Mouse (Mus musculus) CH12.LX (cell line): Measurements from ENCODE around the gene Cabp1. TPM values are rescaled to one million over a fixed set of nuclear protein-coding genes. Genes with fewer than 3 reads are reported as not detected.

Source experiments
- DNase-seq: peaks from one replicate; pipeline ENCODE4 v3.0.0-alpha.2; 2013; ENCODE audit errors: extremely low read depth
- H3K27ac ChIP-seq: 2 replicates; pipeline ENCODE4 v1.5.1; 2012; ENCODE audit warnings: low read depth, mild to moderate bottlenecking, control low read depth, moderate library complexity; ENCODE audit not compliant: insufficient read depth
- H3K27me3 ChIP-seq: replicated peaks from 2 replicates; pipeline ENCODE3; 2012; ENCODE audit warnings: inconsistent platforms
- H3K36me3 ChIP-seq, 2 experiments: replicated peaks in 1 of 2; 2 replicates each; pipeline versions ENCODE3 to v1.6.1; 2012; ENCODE audit warnings: inconsistent platforms in 1 of 2, low read length in 1 of 2, mild to moderate bottlenecking in 1 of 2, mixed read lengths in 1 of 2, moderate library complexity in 1 of 2; ENCODE audit not compliant: control insufficient read depth in 1 of 2, insufficient read depth in 1 of 2
- H3K4me1 ChIP-seq, 2 experiments: 2 replicates each; pipeline ENCODE4 v1.6.1; 2012; ENCODE audit warnings: inconsistent platforms in 1 of 2, moderate library complexity in 1 of 2; ENCODE audit not compliant: insufficient read depth in 2 of 2, control insufficient read depth in 1 of 2
- H3K4me2 ChIP-seq: 2 replicates; pipeline ENCODE4 v1.6.1; 2012; ENCODE audit warnings: low read depth, mild to moderate bottlenecking, control low read depth; ENCODE audit not compliant: poor library complexity, insufficient read depth, severe bottlenecking
- H3K4me3 ChIP-seq, 3 experiments: fragments of 150-350 bp in 1 of 3; sonication (generic) in 1 of 3; replicated peaks in 1 of 3; 2 replicates each; pipeline versions ENCODE3 to v1.5.1; 2011 to 2012; ENCODE audit warnings: low read depth in 2 of 3, low read length in 2 of 3, mild to moderate bottlenecking in 2 of 3, moderate library complexity in 2 of 3, control low read depth in 1 of 3, improper control_type of control experiment in 1 of 3, inconsistent platforms in 1 of 3, mixed read lengths in 1 of 3; ENCODE audit not compliant: poor library complexity in 1 of 3
- H3K79me2 ChIP-seq: replicated peaks from 2 replicates; pipeline ENCODE4 v1.6.1; 2012; ENCODE audit warnings: mild to moderate bottlenecking, moderate library complexity; ENCODE audit not compliant: control insufficient read depth, poor library complexity, insufficient read depth, severe bottlenecking; ENCODE audit errors: extremely low read depth
- H3K9ac ChIP-seq: 2 replicates; pipeline ENCODE4 v1.6.1; 2012; ENCODE audit warnings: low read depth, mild to moderate bottlenecking, control low read depth, moderate library complexity; ENCODE audit not compliant: insufficient read depth
- H3K9me3 ChIP-seq: replicated peaks from 2 replicates; pipeline ENCODE3; 2012; ENCODE audit warnings: low read length, inconsistent platforms, mixed read lengths
- CHD1 ChIP-seq: IDR thresholded peaks from 2 replicates; pipeline ENCODE4 v1.6.1; 2012; ENCODE audit warnings: low read depth, low read length, improper control_type of control experiment, inconsistent platforms
- CHD2 ChIP-seq: IDR thresholded peaks from 2 replicates; pipeline ENCODE4 v1.6.1; 2011; ENCODE audit warnings: low read length, improper control_type of control experiment
- GABPA ChIP-seq: IDR thresholded peaks from 2 replicates; pipeline ENCODE4 v1.6.1; 2012; ENCODE audit warnings: low read depth, low read length, improper control_type of control experiment, inconsistent platforms; ENCODE audit not compliant: insufficient replicate concordance
- HCFC1 ChIP-seq: IDR thresholded peaks from 2 replicates; pipeline ENCODE4 v1.6.1; 2012; ENCODE audit warnings: low read depth, mild to moderate bottlenecking, inconsistent platforms, low read length, improper control_type of control experiment
- JUN ChIP-seq: IDR thresholded peaks from 2 replicates; pipeline ENCODE4 v1.6.1; 2011; ENCODE audit warnings: low read depth, mild to moderate bottlenecking, low read length, improper control_type of control experiment, moderate library complexity; ENCODE audit not compliant: insufficient read depth
- JUND ChIP-seq: conservative IDR thresholded peaks from 2 replicates; pipeline ENCODE4 v1.6.1; 2011; ENCODE audit warnings: low read depth, low read length, improper control_type of control experiment
- KAT2A ChIP-seq: IDR thresholded peaks from 2 replicates; pipeline ENCODE4 v1.6.1; 2012; ENCODE audit warnings: low read length, improper control_type of control experiment, inconsistent platforms; ENCODE audit not compliant: insufficient replicate concordance
- MAZ ChIP-seq: IDR thresholded peaks from 2 replicates; pipeline ENCODE4 v1.6.1; 2012; ENCODE audit warnings: low read depth, mild to moderate bottlenecking, inconsistent platforms, low read length, improper control_type of control experiment, moderate library complexity
- MEF2A ChIP-seq: IDR thresholded peaks from 2 replicates; pipeline ENCODE4 v1.6.1; 2014; ENCODE audit warnings: low read depth, mild to moderate bottlenecking, inconsistent platforms, low read length, improper control_type of control experiment, borderline replicate concordance
- MYC ChIP-seq: IDR thresholded peaks from 2 replicates; pipeline ENCODE4 v1.6.1; 2011; ENCODE audit warnings: low read depth, mild to moderate bottlenecking, improper control_type of control experiment, low read length
- NELFE ChIP-seq: IDR thresholded peaks from 2 replicates; pipeline ENCODE4 v1.6.1; 2011; ENCODE audit warnings: low read depth, low read length, improper control_type of control experiment
- POLR2A ChIP-seq: IDR thresholded peaks from 2 replicates; pipeline ENCODE4 v1.6.1; 2011; ENCODE audit warnings: low read depth, mild to moderate bottlenecking, improper control_type of control experiment, low read length
- POLR2AphosphoS2 ChIP-seq: IDR thresholded peaks from 2 replicates; pipeline ENCODE4 v1.6.1; 2011; ENCODE audit warnings: low read depth, low read length, improper control_type of control experiment
- RAD21 ChIP-seq: IDR thresholded peaks from 2 replicates; pipeline ENCODE4 v1.6.1; 2011; ENCODE audit warnings: low read depth, mild to moderate bottlenecking, low read length, improper control_type of control experiment, moderate library complexity
- RCOR1 ChIP-seq: conservative IDR thresholded peaks from 2 replicates; pipeline ENCODE4 v1.6.1; 2012; ENCODE audit warnings: low read depth, mild to moderate bottlenecking, inconsistent platforms, low read length, improper control_type of control experiment
- SIN3A ChIP-seq: IDR thresholded peaks from 2 replicates; pipeline ENCODE4 v1.6.1; 2012; ENCODE audit warnings: low read length, improper control_type of control experiment, inconsistent platforms
- TBP ChIP-seq: conservative IDR thresholded peaks from 2 replicates; pipeline ENCODE4 v1.6.1; 2011; ENCODE audit warnings: low read depth, low read length, improper control_type of control experiment
- TCF12 ChIP-seq: IDR thresholded peaks from 2 replicates; pipeline ENCODE4 v1.6.1; 2014; ENCODE audit warnings: low read depth, mild to moderate bottlenecking, inconsistent platforms, low read length, improper control_type of control experiment
- USF1 ChIP-seq: IDR thresholded peaks from 2 replicates; pipeline ENCODE4 v1.6.1; 2014; ENCODE audit warnings: low read depth, mild to moderate bottlenecking, inconsistent platforms, low read length, improper control_type of control experiment
- ZC3H11A ChIP-seq: IDR thresholded peaks from 2 replicates; pipeline ENCODE4 v1.6.1; 2012; ENCODE audit warnings: low read depth, mild to moderate bottlenecking, inconsistent platforms, low read length, improper control_type of control experiment
- ZKSCAN1 ChIP-seq: IDR thresholded peaks from 2 replicates; pipeline ENCODE4 v1.6.1; 2012; ENCODE audit warnings: low read depth, inconsistent platforms, low read length, improper control_type of control experiment, borderline replicate concordance
- ZMIZ1 ChIP-seq: IDR thresholded peaks from 2 replicates; pipeline ENCODE4 v1.6.1; 2012; ENCODE audit warnings: low read depth, mild to moderate bottlenecking, inconsistent platforms, low read length, improper control_type of control experiment
- dilution Hi-C: fragments of 300-500 bp; cut with MboI; formaldehyde crosslinking; loops from 2 replicates; pipeline ENCODE4 v1.14.3; 2020; ENCODE audit warnings: low sequenced_read_pairs; ENCODE audit not compliant: extremely low pct_unique_long_range_greater_than_20kb, extremely low pct_ligation_motif_present
- in situ Hi-C: fragments of 300-500 bp; cut with MboI; formaldehyde crosslinking; loops from 3 replicates; pipeline ENCODE4 v1.14.3; 2019; ENCODE audit warnings: low sequenced_read_pairs, low pct_ligation_motif_present, low pct_unique_long_range_greater_than_20kb, mixed read lengths
- polyA plus RNA-seq: library from polyadenylated mRNA; unstranded; fragments of >175 nt; gene quantifications from 2 replicates; pipeline ENCODE4 v1.2.1, GENCODE M21; 2012; ENCODE audit warnings: low read depth; ENCODE audit not compliant: insufficient read length
- total RNA-seq, 2 experiments: library from RNA; depleted of rRNA; stranded (reverse); fragments of 300-350 nt in 1 of 2; fragments of >200 nt in 1 of 2; gene quantifications; 2 replicates each; pipeline ENCODE4 v1.2.3; 2012 to 2014

The Cabp1 gene
- total and polyA plus RNA-seq, 3 experiments: 0.59 to 1.8 (median 1.7) TPM

- in situ Hi-C loops (no loop called here), dilution Hi-C loops (no loop called here)
- Histone ChIP-seq H3K4me3 (no peak overlapping the region), H3K4me2 (no peak overlapping the region), H3K36me3 (no peaks in the 10 kb centered on the region), H3K79me2 (no peaks in the 10 kb centered on the region), H3K9ac (no peak overlapping the region), H3K27ac (no peak overlapping the region), H3K4me1 (peaks cover 0 to 14% of the 10 kb centered on the region in 2 experiments; a peak in 2 of 4 replicates), H3K9me3 (peaks cover 13% of the 10 kb centered on the region), H3K27me3 (peaks cover 3% of the 10 kb centered on the region)
- TF ChIP-seq RAD21: no peak
- TF ChIP-seq POLR2AphosphoS2: no peak
- no peak for TF ChIP-seq MAZ
- no peak for TF ChIP-seq ZMIZ1
- TF ChIP-seq JUN: no peak
- no peak for TF ChIP-seq POLR2A
- no peak for TF ChIP-seq USF1
- TF ChIP-seq ZKSCAN1: no peak
- TF ChIP-seq CHD1: no peak
- TF ChIP-seq TCF12: no peak
- TF ChIP-seq NELFE: no peak
- no peak for TF ChIP-seq GABPA
- TF ChIP-seq RCOR1: no peak
- TF ChIP-seq MEF2A: no peak
- DNase-seq: no peak
These were observed 23.8 kb upstream of the Cabp1 start for GRCm38 (mm10) chr5:115217998-115218397.

GRCm38 (mm10) chr5:115215273-115216185 lies 21.3 kb upstream of the Cabp1 start:
- no peak overlapping the region for H3K4me2 ChIP-seq
- no peak for DNase-seq
- no peak overlapping the region for H3K9ac ChIP-seq
- no peaks in the 10 kb centered on the region for H3K36me3 ChIP-seq
- dilution Hi-C loops (no loop called here), in situ Hi-C loops (no loop called here)
- no peak overlapping the region for H3K4me3 ChIP-seq
- H3K9me3 ChIP-seq: peaks cover 7% of the 10 kb centered on the region
- TF ChIP-seq POLR2A (no peak), CHD2 (no peak), HCFC1 (no peak), MAZ (no peak), TBP (no peak), POLR2AphosphoS2 (no peak), ZC3H11A (no peak), JUND (no peak), SIN3A (no peak), USF1 (no peak), TCF12 (no peak), KAT2A (no peak), MYC (no peak), CHD1 (no peak), JUN (no peak)
- 0 out of 4 replicates have a peak, but pooled peaks cover 0 to 2% of the 10 kb centered on the region in 2 experiments for H3K4me1 ChIP-seq
- H3K79me2 ChIP-seq: no peaks in the 10 kb centered on the region
- no peak overlapping the region for H3K27ac ChIP-seq
- H3K27me3 ChIP-seq: peaks cover 3% of the 10 kb centered on the region
